Comparison of ENCODE assay signal across 10 mouse cellular contexts in the genomic region with DNA sequence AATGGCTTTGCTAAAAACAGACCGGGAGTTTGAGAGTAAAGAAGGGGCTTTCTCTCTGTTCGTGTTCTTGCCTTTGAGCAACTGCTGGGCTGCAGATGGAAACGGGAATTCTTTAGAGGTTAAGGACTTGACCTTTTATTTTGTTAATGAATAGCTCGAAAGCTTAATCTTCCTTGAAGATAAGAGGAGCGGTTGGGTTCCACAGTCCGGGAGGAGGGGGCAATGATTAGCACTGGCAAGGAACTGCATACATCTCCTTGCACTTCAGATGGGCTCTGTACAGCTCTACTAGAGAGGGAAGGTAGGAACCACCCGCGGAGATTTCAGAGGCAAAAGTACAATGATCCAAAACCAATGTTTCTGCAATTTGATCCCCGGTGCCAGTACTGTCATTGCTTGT. TPM values are rescaled to one million over a fixed set of nuclear protein-coding genes. Genes with fewer than 3 reads are reported as not detected.
DNase-seq lines count a peak whose midpoint lies in the region; ATAC-seq and TF ChIP-seq lines count a peak whose summit lies in the region.
"Had no signal": no experiment of that assay in that cellular context is flagged by ENCODE, and none has a peak within 500 bp of the region (broad histone marks: within the 10 kb centered on the region; RNA-seq: fewer than 3 reads in every experiment).

No protein-coding gene starts in this region.

- H3K27me3 ChIP-seq in heart, embryonic 16.5 days (ENCODE audit: control insufficient read depth, insufficient read depth, low read length): no peaks in the 10 kb centered on the region
- H3K27me3 ChIP-seq in forebrain, embryonic 15.5 days: no peaks in the 10 kb centered on the region
- peaks cover 58% of the 10 kb centered on the region for H3K27me3 ChIP-seq in midbrain, embryonic 10.5 days (ENCODE audit: low read depth, poor library complexity, severe bottlenecking)

- TF ChIP-seq POLR2A in cortical plate, adult 2 months (IDR thresholded peaks at IDR 0.05; ENCODE audit: extremely low read depth, insufficient read depth, low read length): no peak

- H3K4me3 ChIP-seq in heart, embryonic 16.5 days (ENCODE audit: low read length): peak overlapping the region; percentile 48
- H3K4me3 ChIP-seq in cortical plate, adult 2 months (ENCODE audit: insufficient read depth, low read length): peak overlapping the region; percentile 51
- H3K4me3 ChIP-seq in forebrain, embryonic 15.5 days: peak overlapping the region; percentile 46
- H3K4me3 ChIP-seq in midbrain, embryonic 10.5 days: peak overlapping the region; percentile 54

- 2% methylated on average over 9 of the region's 9 CpGs for WGBS in heart, embryonic 16.5 days
- 2% methylated on average over 9 of the region's 9 CpGs for WGBS in forebrain, embryonic 15.5 days
- WGBS in midbrain, embryonic 10.5 days: 2% methylated on average over 9 of the region's 9 CpGs

- intact Hi-C loops in heart, postnatal 14 days (cut with DNase I): no loop called here

- no peaks in the 10 kb centered on the region for H3K36me3 ChIP-seq in heart, embryonic 16.5 days (ENCODE audit: control insufficient read depth, insufficient read depth)
- H3K36me3 ChIP-seq in forebrain, embryonic 15.5 days: no peaks in the 10 kb centered on the region
- H3K36me3 ChIP-seq in midbrain, embryonic 10.5 days: no peaks in the 10 kb centered on the region

- no peak overlapping the region for H3K9ac ChIP-seq in heart, embryonic 16.5 days (ENCODE audit: low read length)
- H3K9ac ChIP-seq in forebrain, embryonic 15.5 days (replicated peaks): peak overlapping the region; percentile 50

- no peak for DNase-seq in heart, postnatal 14 days
- peak; percentile 42 for DNase-seq in midbrain, embryonic 10.5 days (ENCODE audit: low spot score)
- DNase-seq in urinary bladder, postnatal 4 days (ENCODE audit: low spot score in 2 of 2): no peak
- DNase-seq in adipocyte (ENCODE audit: low spot score): no peak
- DNase-seq in spleen, adult 12 weeks (ENCODE audit: low spot score): no peak
- DNase-seq: kidney, postnatal 25 days; thymus, postnatal 4 days had no signal

- ATAC-seq in heart, embryonic 16.5 days (replicated peaks; ENCODE audit: extremely low read depth, insufficient read depth, low FRiP score): no peak
- 0 out of 2 replicates have a peak, but pooled peaks have one; percentile 63 for ATAC-seq in forebrain, embryonic 15.5 days (replicated peaks)

- peak overlapping the region; percentile 82 for H3K4me2 ChIP-seq in heart, embryonic 16.5 days (ENCODE audit: low read depth, low read length)
- H3K4me2 ChIP-seq in forebrain, embryonic 15.5 days (replicated peaks): peak overlapping the region; percentile 81

- no peak overlapping the region for H3K27ac ChIP-seq in heart, embryonic 16.5 days (ENCODE audit: low read length)
- H3K27ac ChIP-seq in cortical plate, adult 2 months (ENCODE audit: insufficient read depth, low read length): no peak overlapping the region
- H3K27ac ChIP-seq in forebrain, embryonic 15.5 days (replicated peaks): no peak overlapping the region
- peak overlapping the region; percentile 77; the same call in 1 of the 2 replicates for H3K27ac ChIP-seq in midbrain, embryonic 10.5 days (replicated peaks)

- no peak for TF ChIP-seq CTCF in cortical plate, adult 2 months (IDR thresholded peaks at IDR 0.05; ENCODE audit: extremely low read depth, insufficient read depth, low read length)

- peaks cover 14% of the 10 kb centered on the region for H3K4me1 ChIP-seq in heart, embryonic 16.5 days (ENCODE audit: control insufficient read depth, insufficient read depth, low read length)
- H3K4me1 ChIP-seq in cortical plate, adult 2 months (ENCODE audit: control insufficient read depth, insufficient read depth, low read length): no peaks in the 10 kb centered on the region; the same call in 1 of the 2 replicates
- H3K4me1 ChIP-seq in forebrain, embryonic 15.5 days: peaks cover 21% of the 10 kb centered on the region
- peaks cover 35% of the 10 kb centered on the region for H3K4me1 ChIP-seq in midbrain, embryonic 10.5 days

- no peaks in the 10 kb centered on the region for H3K9me3 ChIP-seq in heart, embryonic 16.5 days (replicated peaks; ENCODE audit: control insufficient read depth, low read length)
- no peaks in the 10 kb centered on the region for H3K9me3 ChIP-seq in forebrain, embryonic 15.5 days
- no peaks in the 10 kb centered on the region for H3K9me3 ChIP-seq in midbrain, embryonic 10.5 days (replicated peaks)

RNA-seq across cellular contexts. Expression of gene Kcnmb2, which starts 1.2 kb away (rescaled TPM):
- 0.32 and 0.66 TPM in 2 replicates for polyA plus RNA-seq in heart, embryonic 16.5 days (2015; fragmentation: Nextera tagmentation; extraction: Ambion mirVana)
- total RNA-seq in heart, postnatal 14 days (2021): under 1 TPM in 1 of 2 experiments, not detected in 1; 0.48 TPM
- 1.2 and 1.3 TPM in 2 replicates for polyA plus RNA-seq in cortical plate, adult 2 months (2012; rRNA removed)
- polyA plus RNA-seq in forebrain, embryonic 15.5 days (2015; fragmentation: Nextera tagmentation; extraction: Ambion mirVana): 3.6 and 3.8 TPM in 2 replicates
- polyA plus RNA-seq in midbrain, embryonic 10.5 days (2016; fragmentation: Nextera tagmentation; extraction: Ambion mirVana): 1.8 and 1.9 TPM in 2 replicates
